Mouse (Mus musculus) ES-E14 (cell line): ENCODE data around the gene Ddx46. TPM values are rescaled to one million over a fixed set of nuclear protein-coding genes. Genes with fewer than 3 reads are reported as not detected.
"Not testable (repeated sequence)": the region's sequence is repeated elsewhere in the genome, so short reads cannot be mapped to it uniquely, and the experiment has no call there.

ENCODE experiments used
- DNase-seq: peaks from one replicate; pipeline ENCODE4 v3.0.0-alpha.2; 2013; ENCODE audit warnings: low read depth, low spot score
- H3K27ac ChIP-seq: 2 replicates; pipeline ENCODE4 v1.5.1; 2012; ENCODE audit warnings: low read depth, mild to moderate bottlenecking, low read length, moderate library complexity, mixed read lengths; ENCODE audit not compliant: poor library complexity, insufficient read depth, severe bottlenecking
- H3K36me3 ChIP-seq: 2 replicates; pipeline ENCODE4 v1.6.1; 2012; ENCODE audit warnings: mild to moderate bottlenecking, low read length, moderate library complexity, mixed read lengths; ENCODE audit not compliant: control insufficient read depth, poor library complexity, insufficient read depth, severe bottlenecking
- H3K4me1 ChIP-seq, 2 experiments: fragments of 150-350 bp in 1 of 2; sonication (generic) in 1 of 2; 2 replicates each; pipeline ENCODE4 v1.6.1; 2012; ENCODE audit warnings: low read length in 2 of 2, mild to moderate bottlenecking in 1 of 2, mixed read lengths in 1 of 2; ENCODE audit not compliant: control insufficient read depth in 2 of 2, insufficient read depth in 2 of 2, poor library complexity in 1 of 2
- H3K4me3 ChIP-seq, 2 experiments: fragments of 150-350 bp in 1 of 2; sonication (generic) in 1 of 2; 2 replicates each; pipeline ENCODE4 v1.5.1; 2012; ENCODE audit warnings: low read length in 2 of 2, low read depth in 1 of 2, mild to moderate bottlenecking in 1 of 2, mixed read lengths in 1 of 2; ENCODE audit not compliant: insufficient read depth in 1 of 2, poor library complexity in 1 of 2, severe bottlenecking in 1 of 2
- H3K9ac ChIP-seq: 2 replicates; pipeline ENCODE4 v1.6.1; 2012; ENCODE audit warnings: low read depth, mild to moderate bottlenecking, low read length, mixed read lengths; ENCODE audit not compliant: poor library complexity, insufficient read depth, severe bottlenecking
- H3K9me3 ChIP-seq: fragments of 150-350 bp; sonication (generic); 2 replicates; pipeline ENCODE4 v1.6.1; 2012; ENCODE audit warnings: low read depth, mild to moderate bottlenecking, low read length; ENCODE audit not compliant: control insufficient read depth, insufficient read depth
- CHD2 ChIP-seq: IDR thresholded peaks from 2 replicates; pipeline ENCODE4 v1.6.1; 2014; ENCODE audit warnings: mild to moderate bottlenecking, low read depth, low read length, inconsistent platforms
- HCFC1 ChIP-seq: IDR thresholded peaks from 2 replicates; pipeline ENCODE4 v1.6.1; 2012; ENCODE audit warnings: low read length, inconsistent platforms, borderline replicate concordance; ENCODE audit not compliant: insufficient read depth
- MAFK ChIP-seq: IDR thresholded peaks from 2 replicates; pipeline ENCODE4 v1.6.1; 2014; ENCODE audit warnings: mild to moderate bottlenecking, low read depth, low read length, inconsistent platforms; ENCODE audit not compliant: insufficient read depth
- ZC3H11A ChIP-seq: IDR thresholded peaks from 2 replicates; pipeline ENCODE4 v1.6.1; 2012; ENCODE audit warnings: low read depth, mild to moderate bottlenecking, inconsistent platforms, low read length, borderline replicate concordance
- ZNF384 ChIP-seq: IDR thresholded peaks from 2 replicates; pipeline ENCODE4 v1.6.1; 2012; ENCODE audit warnings: low read depth, low read length, inconsistent platforms
- in situ Hi-C, 2 experiments: fragments of 600-800 bp; cut with MboI; formaldehyde crosslinking; loops; one replicate each; pipeline ENCODE4 v1.15.1; 2025; ENCODE audit warnings: low sequenced_read_pairs in 2 of 2, inconsistent platforms in 1 of 2; ENCODE audit not compliant: unreplicated experiment in 2 of 2
- total RNA-seq: library from RNA; depleted of rRNA; stranded (reverse); fragments of 300-350 nt; gene quantifications from 2 replicates; pipeline ENCODE4 v1.2.3, GENCODE M21; 2012

The Ddx46 gene
- total RNA-seq, 1 experiment: 56.4 TPM

DNA sequence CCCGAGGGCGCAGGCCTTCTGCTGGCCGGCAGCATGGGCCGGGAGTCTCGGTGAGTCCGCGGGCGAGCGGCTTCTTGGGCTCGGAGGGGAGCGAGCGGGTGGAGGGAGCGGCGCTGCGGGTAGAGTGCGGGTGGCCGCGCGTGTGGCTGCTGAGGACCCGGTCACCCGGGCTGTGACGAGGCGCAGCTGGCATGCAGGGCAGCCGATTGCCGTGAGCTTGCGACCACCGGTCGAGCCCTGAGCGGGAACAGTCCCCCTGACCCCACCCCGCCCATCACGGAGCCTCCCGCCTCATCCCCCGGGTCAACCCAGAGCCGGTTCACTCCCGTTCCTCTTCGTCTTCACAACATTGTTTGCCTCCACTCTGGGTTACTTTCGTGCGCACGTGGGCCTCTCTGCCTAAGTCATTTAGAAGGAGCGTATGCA, 332 bp downstream of the Ddx46 start:
- no peak for DNase-seq
- no peak for TF ChIP-seq ZC3H11A
- H3K9ac ChIP-seq: peak overlapping the region; percentile 97
- peaks cover 11% of the 10 kb centered on the region for H3K36me3 ChIP-seq
- peak overlapping the region; percentile 89 to 100 for H3K4me3 ChIP-seq
- H3K4me1 ChIP-seq: peaks cover 2% of the 10 kb centered on the region in 2 experiments; a peak in 1 of 4 replicates
- in situ Hi-C loops: no loop called here
- H3K9me3 ChIP-seq: no peaks in the 10 kb centered on the region
- peak overlapping the region; percentile 20; the same call in 1 of the 2 replicates for H3K27ac ChIP-seq

DNA sequence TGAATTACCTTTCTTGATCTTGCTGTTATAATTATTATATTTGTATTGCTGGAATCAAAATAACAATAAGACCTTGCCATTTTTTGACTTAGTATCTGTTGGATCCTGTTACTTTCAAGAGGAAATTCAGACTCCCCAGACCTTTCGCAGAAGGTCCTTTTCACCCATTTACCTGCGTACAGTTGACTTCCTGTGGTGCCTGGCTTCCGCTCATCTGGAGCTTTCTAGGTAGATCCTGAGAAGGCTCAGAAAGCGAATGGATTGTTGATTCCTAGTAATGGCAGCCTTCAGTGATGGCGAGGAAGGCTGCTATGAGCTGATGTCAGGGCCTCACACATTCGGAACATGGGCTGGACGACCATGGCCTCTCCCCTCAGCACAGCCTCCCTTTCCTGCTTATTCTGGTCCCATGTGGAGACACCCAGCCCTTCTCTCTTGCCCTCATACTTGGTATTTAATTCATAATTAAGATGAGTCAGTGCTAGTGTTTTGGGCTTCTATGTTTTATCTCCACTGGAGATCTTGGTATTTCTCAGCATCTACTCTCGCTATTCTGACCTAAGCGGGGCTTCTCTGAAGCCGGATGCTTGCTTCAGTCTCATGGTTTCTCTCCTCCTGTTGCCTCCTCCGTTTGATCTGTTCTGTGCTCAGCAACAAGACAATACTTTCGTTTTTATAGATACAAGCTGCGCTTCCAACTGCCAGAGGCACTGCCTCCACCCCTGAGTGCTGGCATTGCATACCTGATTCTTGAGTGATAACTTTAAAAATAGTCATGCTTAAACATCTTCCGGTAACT, 1.6 kb downstream of the Ddx46 start:
- H3K27ac ChIP-seq: no peak overlapping the region
- peaks cover 2 to 4% of the 10 kb centered on the region in 2 experiments; a peak in 2 of 4 replicates for H3K4me1 ChIP-seq
- TF ChIP-seq ZNF384 (no peak), CHD2 (no peak), HCFC1 (no peak), ZC3H11A (no peak), MAFK (no peak)
- H3K9me3 ChIP-seq: no peaks in the 10 kb centered on the region
- H3K9ac ChIP-seq: no peak overlapping the region
- peak overlapping the region; percentile 16 to 100; a peak in 1 of 4 replicates for H3K4me3 ChIP-seq
- DNase-seq: no peak
- peaks cover 16% of the 10 kb centered on the region for H3K36me3 ChIP-seq
- in situ Hi-C loops: no loop called here

- H3K4me3 ChIP-seq, in situ Hi-C loops, H3K9ac ChIP-seq, H3K9me3 ChIP-seq, H3K4me1 ChIP-seq, H3K27ac ChIP-seq: not testable (repeated sequence)
- TF ChIP-seq ZNF384: peak; percentile 85
- H3K36me3 ChIP-seq: peaks cover 32% of the 10 kb centered on the region
- DNase-seq: peak; percentile 62
Measured at GRCm38 (mm10) chr13:55640480-55640879, 5.7 kb downstream of the Ddx46 start.

DNA sequence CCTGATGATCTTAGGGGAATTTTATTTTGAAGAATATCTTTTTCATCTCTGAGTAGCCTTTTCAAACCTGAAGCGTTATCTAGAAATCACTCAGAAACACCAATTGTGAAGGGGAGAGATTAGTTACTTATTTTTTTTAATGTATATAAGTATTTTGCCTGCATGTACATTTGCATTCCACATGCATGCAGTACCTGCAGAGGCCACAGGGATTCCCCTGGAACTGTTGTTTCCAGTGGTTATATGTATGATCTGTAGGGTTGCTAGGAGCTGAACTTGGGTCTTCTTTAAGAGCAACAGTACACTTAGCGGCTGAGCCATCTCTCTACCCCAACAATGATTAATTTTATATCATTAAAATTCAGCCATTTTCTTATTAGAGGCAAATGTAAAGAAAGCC, 9.7 kb downstream of the Ddx46 start:
- DNase-seq: peak; percentile 40
- Histone ChIP-seq H3K4me3 (no peak overlapping the region), H3K9ac (no peak overlapping the region), H3K9me3 (no peaks in the 10 kb centered on the region), H3K27ac (no peak overlapping the region), H3K36me3 (peaks cover 52% of the 10 kb centered on the region), H3K4me1 (peaks cover 0 to 2% of the 10 kb centered on the region in 2 experiments; a peak in 1 of 4 replicates)
- in situ Hi-C loops: no loop called here
- TF ChIP-seq MAFK: no peak
- TF ChIP-seq ZNF384: no peak
- TF ChIP-seq ZC3H11A: no peak
- no peak for TF ChIP-seq CHD2
- TF ChIP-seq HCFC1: no peak

DNA sequence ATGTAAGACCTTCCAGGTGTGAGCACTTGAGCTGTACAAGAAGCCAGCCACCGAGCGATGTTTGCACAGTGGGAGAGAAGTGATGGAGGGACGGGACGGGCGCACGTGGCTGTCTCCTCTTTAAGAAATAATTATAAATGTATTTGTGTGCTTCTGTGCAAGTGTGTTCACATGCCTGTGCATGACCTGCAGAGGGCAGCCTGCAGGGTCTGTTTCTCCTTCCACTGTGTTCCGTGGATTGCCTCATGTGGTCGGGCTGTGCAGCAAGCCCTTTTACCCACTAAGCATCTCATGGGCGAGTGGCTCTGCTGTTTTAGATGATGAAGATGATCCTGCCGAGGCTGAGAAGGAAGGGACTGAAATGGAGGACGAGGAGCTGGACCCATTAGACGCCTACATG, 15.3 kb downstream of the Ddx46 start:
- Histone ChIP-seq H3K9ac (no peak overlapping the region), H3K9me3 (no peaks in the 10 kb centered on the region), H3K36me3 (peaks cover 68% of the 10 kb centered on the region), H3K4me3 (no peak overlapping the region), H3K27ac (no peak overlapping the region), H3K4me1 (no peaks in the 10 kb centered on the region)
- in situ Hi-C loops: no loop called here
- no peak for TF ChIP-seq HCFC1
- no peak for TF ChIP-seq MAFK
- TF ChIP-seq ZNF384: no peak
- no peak for TF ChIP-seq ZC3H11A
- no peak for TF ChIP-seq CHD2
- DNase-seq: no peak
